Mouse (Mus musculus) neural tube, embryonic 11.5 days (tissue): ENCODE measurements around the gene Ralgapb. TPM values are rescaled to one million over a fixed set of nuclear protein-coding genes. Genes with fewer than 3 reads are reported as not detected.
"Not testable (repeated sequence)": the region's sequence is repeated elsewhere in the genome, so short reads cannot be mapped to it uniquely, and the experiment has no call there.

Experiments used
- ATAC-seq: fragments of 200-750 bp; cut with Nextera tagmentation; 2 replicates; pipeline ENCODE4 v1.8.0; 2017; ENCODE audit warnings: moderate number of reproducible peaks, mild to moderate bottlenecking, moderate TSS enrichment, moderate library complexity; ENCODE audit not compliant: insufficient read depth, low FRiP score, low TSS enrichment
- DNase-seq: peaks from one replicate; pipeline ENCODE4 v3.0.0-alpha.2; 2015; ENCODE audit warnings: low spot score
- H3K27ac ChIP-seq: fragments of 300-500 bp; sonication (generic); 2 replicates; pipeline ENCODE4 v1.5.1; 2014; ENCODE audit warnings: low read depth, mild to moderate bottlenecking, low read length
- H3K27me3 ChIP-seq: fragments of 300-500 bp; sonication (generic); 2 replicates; pipeline ENCODE4 v1.6.1; 2014; ENCODE audit warnings: mild to moderate bottlenecking, low read length, mixed read lengths; ENCODE audit not compliant: control insufficient read depth, insufficient read depth
- H3K36me3 ChIP-seq: fragments of 300-500 bp; sonication (generic); 2 replicates; pipeline ENCODE4 v1.6.1; 2014; ENCODE audit warnings: mild to moderate bottlenecking, low read length, moderate library complexity, mixed read lengths; ENCODE audit not compliant: control insufficient read depth, insufficient read depth
- H3K4me1 ChIP-seq: fragments of 300-500 bp; sonication (generic); 2 replicates; pipeline ENCODE4 v1.6.1; 2014; ENCODE audit warnings: low read length, mixed read lengths; ENCODE audit not compliant: control insufficient read depth, insufficient read depth
- H3K4me2 ChIP-seq: fragments of 300-500 bp; sonication (generic); 2 replicates; pipeline ENCODE4 v1.6.1; 2014; ENCODE audit warnings: low read depth, mild to moderate bottlenecking, moderate library complexity
- H3K4me3 ChIP-seq: fragments of 300-500 bp; sonication (generic); 2 replicates; pipeline ENCODE4 v1.5.1; 2014; ENCODE audit warnings: low read depth, low read length
- H3K9ac ChIP-seq: fragments of 300-500 bp; sonication (generic); 2 replicates; pipeline ENCODE4 v1.6.1; 2014; ENCODE audit warnings: mild to moderate bottlenecking, low read length
- H3K9me3 ChIP-seq: fragments of 300-500 bp; sonication (generic); 2 replicates; pipeline ENCODE4 v1.6.1; 2016; ENCODE audit warnings: low read length; ENCODE audit not compliant: control insufficient read depth
- WGBS: fragments of 180-500 bp; shearing (Covaris S2); extraction: QIAGEN DNeasy Blood & Tissue Kit; methylation state at CpG from one replicate; pipeline ENCODE4 v1.1.7; 2014; 5-methylcytosine and 5-hydroxymethylcytosine counted together
- polyA plus RNA-seq: library from polyadenylated mRNA; unstranded; fragments of >200 nt; fragmentation: Nextera tagmentation; extraction: Ambion mirVana; gene quantifications from 2 replicates; pipeline ENCODE4 v1.2.1, GENCODE M21; 2014

Gene Ralgapb
- polyA plus RNA-seq, 1 experiment from 2014 or later: 24.8 TPM

DNA sequence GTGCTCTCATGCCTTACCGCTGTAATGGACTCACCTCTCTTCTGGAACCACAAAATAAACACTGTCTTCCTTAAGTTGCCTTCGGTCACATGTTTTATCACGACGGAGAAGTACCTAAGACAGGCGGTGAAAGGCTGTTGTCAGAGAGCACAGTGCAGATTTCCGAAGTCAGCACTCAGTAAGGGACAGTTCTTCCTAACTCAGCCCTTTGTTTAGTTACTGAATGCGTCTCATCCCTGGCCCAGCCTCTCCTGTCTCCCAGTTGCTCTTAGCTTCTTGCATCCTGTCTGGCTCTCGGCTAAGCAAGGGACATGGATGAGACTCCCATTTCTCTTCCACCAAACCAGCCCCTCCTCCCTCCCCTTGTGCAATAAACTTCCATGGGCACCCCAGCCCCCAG lies 23.6 kb upstream of the Ralgapb start:
- Histone ChIP-seq H3K4me3 (no peak overlapping the region), H3K4me1 (no peaks in the 10 kb centered on the region)
- no peak for ATAC-seq

DNA sequence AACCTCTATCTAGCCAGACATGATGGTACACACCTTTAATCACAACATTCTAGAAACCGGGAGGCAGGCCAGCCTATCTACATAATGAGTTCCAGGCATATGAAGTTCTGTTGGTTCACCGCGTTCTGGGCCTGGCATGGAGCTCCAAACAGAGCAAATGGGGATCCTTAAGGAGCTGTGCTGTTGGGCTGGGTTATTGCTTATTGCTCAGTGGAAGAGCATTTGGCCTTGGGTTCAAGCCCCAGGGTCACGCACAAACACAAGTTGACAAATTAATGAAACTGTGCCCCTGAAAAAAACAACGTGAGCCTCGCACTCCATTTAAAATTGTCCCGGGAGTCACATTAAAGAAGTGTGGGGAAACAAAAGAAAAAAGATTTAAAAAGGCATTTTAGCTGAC lies 20.2 kb upstream of the Ralgapb start:
- Histone ChIP-seq H3K9me3 (no peaks in the 10 kb centered on the region), H3K27me3 (no peaks in the 10 kb centered on the region), H3K4me2 (no peak overlapping the region), H3K4me3 (no peak overlapping the region), H3K27ac (no peak overlapping the region), H3K9ac (no peak overlapping the region), H3K4me1 (no peaks in the 10 kb centered on the region), H3K36me3 (no peaks in the 10 kb centered on the region)
- ATAC-seq (no peak), DNase-seq (no peak)
- WGBS: 85% methylated on average over 7 of the region's 7 CpGs

More for the DNA sequence above, 23.6 kb upstream of the Ralgapb start:
- H3K9ac ChIP-seq: no peak overlapping the region
- WGBS: 51% methylated on average over 8 of the region's 8 CpGs
- H3K9me3 ChIP-seq: no peaks in the 10 kb centered on the region
- no peak for DNase-seq
- no peak overlapping the region for H3K4me2 ChIP-seq
- no peaks in the 10 kb centered on the region for H3K36me3 ChIP-seq
- H3K27me3 ChIP-seq: no peaks in the 10 kb centered on the region
- no peak overlapping the region for H3K27ac ChIP-seq

DNA sequence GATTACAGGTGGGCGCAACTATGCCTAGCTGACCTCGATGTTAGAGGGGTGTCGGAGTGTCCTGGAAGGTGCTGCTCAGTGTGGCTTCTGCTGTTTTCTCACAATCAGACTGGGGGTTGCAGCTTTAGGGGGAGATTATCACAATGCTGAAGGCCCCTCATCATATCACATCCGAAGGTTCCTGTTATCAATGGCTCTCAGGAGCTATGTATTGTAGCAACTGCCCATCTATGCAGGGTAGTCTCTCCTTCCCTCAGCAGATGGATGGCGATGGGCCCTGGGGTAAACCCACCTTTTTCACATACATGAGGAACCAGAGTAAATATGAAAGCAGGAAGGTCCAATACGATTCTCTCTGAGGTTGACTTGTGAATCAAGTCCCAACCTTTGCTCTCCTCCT lies 13.3 kb upstream of the Ralgapb start:
- Histone ChIP-seq H3K4me2 (no peak overlapping the region), H3K27ac (no peak overlapping the region), H3K4me1 (no peaks in the 10 kb centered on the region), H3K27me3 (no peaks in the 10 kb centered on the region), H3K9me3 (no peaks in the 10 kb centered on the region), H3K36me3 (no peaks in the 10 kb centered on the region), H3K9ac (no peak overlapping the region), H3K4me3 (no peak overlapping the region)
- WGBS: 92% methylated on average over 6 of the region's 6 CpGs
- DNase-seq: no peak
- ATAC-seq: no peak

DNA sequence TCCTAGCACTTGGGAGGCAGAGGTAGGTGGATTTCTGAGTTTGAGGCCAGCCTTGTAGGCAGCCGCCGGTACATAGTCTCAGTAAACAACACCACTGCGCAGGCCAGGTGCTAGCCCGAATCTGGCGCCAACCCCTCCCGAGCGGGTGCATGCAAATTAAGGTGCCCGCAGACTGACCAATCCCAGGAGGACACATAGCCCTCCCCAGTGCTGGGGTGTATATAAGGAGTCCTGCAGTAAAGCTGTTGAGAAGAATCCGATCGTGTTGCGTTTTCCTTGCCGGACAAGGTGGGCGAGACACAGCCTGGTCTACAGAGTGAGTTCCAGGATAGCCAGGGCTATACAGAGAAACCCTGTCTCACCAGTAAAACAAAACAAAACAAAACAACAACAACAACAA lies 12.5 kb upstream of the Ralgapb start:
- not testable (repeated sequence) for H3K4me1 ChIP-seq, H3K9me3 ChIP-seq, ATAC-seq, H3K4me3 ChIP-seq, H3K4me2 ChIP-seq, H3K36me3 ChIP-seq, H3K9ac ChIP-seq, H3K27me3 ChIP-seq, DNase-seq, H3K27ac ChIP-seq
- 68% methylated on average over 13 of the region's 13 CpGs for whole genome bisulfite sequencing

DNA sequence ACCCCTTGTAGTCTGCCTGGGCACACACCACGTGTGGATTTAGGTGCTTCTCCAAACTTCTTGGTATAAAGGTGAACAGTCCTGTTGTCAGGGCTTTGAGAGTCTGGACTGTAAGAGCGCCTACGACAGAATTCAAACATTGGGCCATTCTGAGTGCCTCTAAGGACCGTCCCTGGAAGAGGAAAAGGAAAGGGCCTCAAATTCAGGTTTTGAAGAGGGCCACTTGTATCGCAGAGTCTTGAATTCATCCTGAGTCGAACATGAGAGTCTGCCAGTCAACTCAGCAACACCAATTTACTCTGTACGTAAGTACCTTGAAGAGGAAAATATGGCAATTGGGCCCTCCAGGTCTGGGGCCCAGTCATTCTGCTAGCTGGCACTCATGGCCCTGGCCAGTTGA lies 6.7 kb upstream of the Ralgapb start:
- DNase-seq: no peak
- H3K4me1 ChIP-seq: no peaks in the 10 kb centered on the region
- H3K36me3 ChIP-seq: no peaks in the 10 kb centered on the region
- no peak for ATAC-seq
- no peak overlapping the region for H3K4me2 ChIP-seq
- H3K9me3 ChIP-seq: no peaks in the 10 kb centered on the region
- no peak overlapping the region for H3K4me3 ChIP-seq
- 85% methylated on average over 7 of the region's 7 CpGs for WGBS
- no peak overlapping the region for H3K27ac ChIP-seq
- H3K27me3 ChIP-seq: no peaks in the 10 kb centered on the region
- no peak overlapping the region for H3K9ac ChIP-seq

DNA sequence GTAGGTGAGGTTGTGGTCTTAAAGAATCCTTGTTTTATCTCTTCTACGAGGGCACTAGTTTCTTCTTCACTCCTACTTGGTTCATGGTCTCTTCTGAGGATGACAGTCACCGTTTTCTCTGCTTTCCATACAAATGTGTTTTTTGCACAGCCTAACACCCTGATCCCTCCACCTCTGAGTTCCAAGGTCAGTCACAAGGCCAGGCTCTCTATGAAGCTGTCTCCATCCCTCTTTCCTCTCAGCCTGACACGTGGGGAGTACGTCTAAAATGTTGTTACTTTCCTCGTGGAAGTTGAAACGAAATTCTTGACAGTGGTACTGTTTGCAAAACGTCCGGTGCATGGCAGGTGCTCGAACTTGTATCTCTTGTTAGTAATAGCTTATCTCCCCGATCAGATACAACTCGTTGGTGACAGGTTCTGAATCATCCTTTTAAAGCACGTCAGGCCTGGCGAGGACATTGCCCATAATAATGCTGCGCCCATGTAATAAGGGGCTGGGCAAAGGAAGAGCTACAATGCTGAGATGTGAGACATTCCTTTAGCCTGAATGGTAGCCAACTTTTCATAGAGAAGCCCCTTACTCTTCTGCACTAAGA lies 552 bp upstream of the Ralgapb start:
- WGBS: 21% methylated on average over 14 of the region's 14 CpGs
- Histone ChIP-seq H3K27me3 (no peaks in the 10 kb centered on the region), H3K36me3 (no peaks in the 10 kb centered on the region), H3K4me3 (peak overlapping the region; percentile 91), H3K27ac (no peak overlapping the region), H3K9me3 (no peaks in the 10 kb centered on the region), H3K4me2 (peak overlapping the region; percentile 48), H3K4me1 (peaks cover 7% of the 10 kb centered on the region), H3K9ac (peak overlapping the region; percentile 44)
- DNase-seq: no peak
- peak; percentile 35; the same call in 1 of the 2 replicates for ATAC-seq

DNA sequence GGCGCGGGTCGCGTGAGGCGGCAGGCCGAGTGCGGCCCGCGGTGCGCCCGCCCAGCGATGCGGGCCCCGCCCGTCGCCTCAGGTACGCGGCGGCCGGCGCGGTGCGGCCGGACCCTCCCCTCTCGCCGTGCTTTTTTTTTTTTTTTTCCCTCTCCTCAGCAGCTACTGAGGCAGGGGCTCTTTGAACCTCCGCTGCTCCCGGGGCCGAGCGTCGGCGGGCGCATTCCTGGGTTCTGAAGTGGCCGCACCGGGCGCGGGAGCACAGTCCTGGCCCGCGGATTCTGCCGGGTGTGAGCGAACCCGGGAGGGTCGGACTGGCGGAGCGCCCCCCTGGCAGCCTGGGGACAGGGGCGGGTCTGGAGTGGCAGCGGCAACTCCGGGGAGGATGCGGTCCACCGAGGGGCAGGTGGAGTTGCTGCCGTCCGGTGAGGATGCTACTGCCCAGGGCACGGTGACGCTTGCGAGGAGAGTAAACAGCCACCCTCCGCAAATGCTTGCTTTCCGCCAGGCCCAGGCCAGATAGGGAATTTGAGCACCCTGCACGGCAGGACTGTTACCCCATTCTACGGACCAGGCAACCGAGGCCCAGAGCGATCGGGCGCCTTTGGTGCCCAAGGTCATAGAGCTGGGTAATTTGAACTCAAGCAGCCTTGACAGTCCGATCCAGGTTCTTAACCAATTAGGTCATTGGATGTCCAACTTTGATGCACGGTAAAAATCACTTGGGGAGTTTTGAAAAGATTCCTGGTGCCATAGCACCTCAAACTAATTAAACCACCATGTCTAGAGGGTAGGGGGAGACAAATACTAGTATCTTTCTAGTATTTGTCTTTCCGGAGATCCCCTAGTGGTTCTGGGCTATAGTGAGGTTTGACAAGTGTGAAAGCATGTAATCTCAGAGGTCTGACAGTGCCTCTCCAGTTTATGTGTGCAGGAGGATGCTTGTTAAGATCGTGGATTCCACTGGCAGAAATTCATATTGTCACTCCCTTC lies 670 bp downstream of the Ralgapb start:
- peak; percentile 42 for DNase-seq
- Histone ChIP-seq H3K36me3 (no peaks in the 10 kb centered on the region), H3K9ac (peak overlapping the region; percentile 84), H3K27ac (peak overlapping the region; percentile 81; the same call in 1 of the 2 replicates), H3K4me3 (peak overlapping the region; percentile 91), H3K27me3 (no peaks in the 10 kb centered on the region), H3K9me3 (no peaks in the 10 kb centered on the region), H3K4me1 (peaks cover 7% of the 10 kb centered on the region), H3K4me2 (peak overlapping the region; percentile 92)
- WGBS: 5% methylated on average over 45 of the region's 67 CpGs
- ATAC-seq: peak; percentile 32

DNA sequence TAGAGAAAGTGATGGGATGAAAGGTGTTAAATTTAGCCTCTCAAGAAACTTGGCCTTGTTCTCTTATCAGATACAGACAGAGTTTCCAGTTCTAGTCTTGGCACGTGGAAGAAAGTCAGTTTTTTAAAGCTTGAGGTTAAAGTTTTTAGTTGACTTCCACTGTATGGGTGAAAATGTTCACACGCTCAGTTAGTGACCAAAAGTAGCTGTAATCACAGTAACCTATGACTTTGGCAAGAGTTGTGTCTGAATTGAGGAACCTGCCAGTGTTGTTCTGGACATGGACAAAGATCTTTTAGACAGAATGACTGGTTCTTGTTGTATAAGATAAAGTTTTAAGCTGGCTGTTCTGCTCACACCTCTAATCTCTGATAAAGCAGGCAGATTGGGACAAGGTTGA lies 3.6 kb downstream of the Ralgapb start:
- Histone ChIP-seq H3K4me1 (peaks cover 7% of the 10 kb centered on the region), H3K9me3 (no peaks in the 10 kb centered on the region), H3K36me3 (no peaks in the 10 kb centered on the region), H3K9ac (no peak overlapping the region), H3K4me3 (no peak overlapping the region), H3K27me3 (no peaks in the 10 kb centered on the region), H3K27ac (no peak overlapping the region), H3K4me2 (no peak overlapping the region)
- 87% methylated on average over 2 of the region's 2 CpGs for WGBS
- ATAC-seq: no peak
- no peak for DNase-seq
